Mouse (Mus musculus) fibroblast of lung, adult 2 months (primary cell): ENCODE results near the gene 1700028J19Rik.
"Not testable (repeated sequence)": the region's sequence is repeated elsewhere in the genome, so short reads cannot be mapped to it uniquely, and the experiment has no call there.

ENCODE experiments used
- DNase-seq: peaks from one replicate; pipeline ENCODE4 v3.0.0-alpha.2; 2011; ENCODE audit warnings: low read depth

The 1700028J19Rik gene

GRCm38 (mm10) chr7:44250732-44251275 is 4.3 kb upstream of the 1700028J19Rik start:
- DNase-seq, result not testable (repeated sequence)

- DNase-seq, result no peak
Observed at GRCm38 (mm10) chr7:44249248-44249647, 2.8 kb upstream of the 1700028J19Rik start.

- no peak for DNase-seq
Observed at GRCm38 (mm10) chr7:44247971-44248370, 1.5 kb upstream of the 1700028J19Rik start.

GRCm38 (mm10) chr7:44246984-44247470 is 532 bp upstream of the 1700028J19Rik start:
- DNase-seq, result no peak

- no peak for DNase-seq
Observed at GRCm38 (mm10) chr7:44244080-44244479, 2.4 kb downstream of the 1700028J19Rik start.

GRCm38 (mm10) chr7:44241163-44241562 is 5.3 kb downstream of the 1700028J19Rik start:
- no peak for DNase-seq

GRCm38 (mm10) chr7:44240712-44241111 is 5.8 kb downstream of the 1700028J19Rik start:
- DNase-seq, result no peak

GRCm38 (mm10) chr7:44239913-44240312 is 6.6 kb downstream of the 1700028J19Rik start:
- DNase-seq, result no peak

- no peak for DNase-seq
Observed at GRCm38 (mm10) chr7:44235909-44236308, 10.6 kb downstream of the 1700028J19Rik start, which contains the start of gene Gm36864. TSS of gene Gm36864 (plus strand) at chr7:44236177.

GRCm38 (mm10) chr7:44225076-44225475 is 21.4 kb downstream of the 1700028J19Rik start, which contains the start of gene Klk1:
TSS of gene Klk1 (plus strand) at chr7:44225360.
- no peak for DNase-seq

GRCm38 (mm10) chr7:44222335-44222734 is 24.2 kb downstream of the 1700028J19Rik start:
- not testable (repeated sequence) for DNase-seq

- not testable (repeated sequence) for DNase-seq
Observed at GRCm38 (mm10) chr7:44221601-44222000, 24.9 kb downstream of the 1700028J19Rik start.

GRCm38 (mm10) chr7:44215645-44216044 is 30.9 kb downstream of the 1700028J19Rik start, which contains the start of gene Klk1b5:
TSS of gene Klk1b5 (plus strand) at chr7:44215945.
- DNase-seq, result no peak

- DNase-seq, result no peak
Observed at GRCm38 (mm10) chr7:44208307-44208706, 38.2 kb downstream of the 1700028J19Rik start.

GRCm38 (mm10) chr7:44207135-44207534 is 39.4 kb downstream of the 1700028J19Rik start, which contains the start of gene Klk1b4:
TSS of gene Klk1b4 (plus strand) at chr7:44207435.
- DNase-seq, result not testable (repeated sequence)

GRCm38 (mm10) chr7:44197891-44198290 is 48.6 kb downstream of the 1700028J19Rik start, which contains the start of gene Klk1b3:
TSS of gene Klk1b3 (plus strand) at chr7:44198191.
- DNase-seq, result no peak

GRCm38 (mm10) chr7:44193466-44193865 is 53.0 kb downstream of the 1700028J19Rik start:
- DNase-seq, result not testable (repeated sequence)

- DNase-seq, result not testable (repeated sequence)
Observed at GRCm38 (mm10) chr7:44187936-44188335, 58.6 kb downstream of the 1700028J19Rik start, which contains the start of gene Klk1b24. TSS of gene Klk1b24 (plus strand) at chr7:44188236.

GRCm38 (mm10) chr7:44186516-44186915 is 60.0 kb downstream of the 1700028J19Rik start:
- not testable (repeated sequence) for DNase-seq
